ENCODE assay signal across 12 mouse cellular contexts in the genomic region with DNA sequence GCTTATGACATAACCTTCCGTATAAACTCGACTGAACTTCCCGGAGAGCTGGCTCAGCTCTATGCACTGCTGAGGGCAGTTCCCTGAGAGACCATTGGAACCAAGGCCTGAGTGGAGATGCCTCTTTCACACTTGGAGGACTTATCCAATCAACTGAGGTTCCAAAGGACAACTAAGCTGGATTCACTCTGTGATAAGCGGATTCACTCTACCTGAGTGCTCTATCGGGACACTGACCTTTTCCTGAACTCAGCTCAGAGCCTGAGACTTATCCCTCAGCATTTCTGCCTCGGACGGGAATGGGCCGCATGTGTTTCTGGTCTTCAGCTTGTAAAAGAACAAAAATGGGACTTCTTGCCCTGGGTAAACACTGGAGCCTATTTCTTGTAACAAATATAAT.
"Had no signal": no experiment of that assay in that cellular context is flagged by ENCODE, and none has a peak within 500 bp of the region (broad histone marks: within the 10 kb centered on the region; RNA-seq: fewer than 3 reads in every experiment).

No protein-coding gene starts in this region.

- DNase-seq: layer of hippocampus, postnatal 36 days; left cerebral cortex, postnatal 4 days; liver; liver, embryonic 13.5 days; liver, postnatal 0 days; lung, adult 18-20 months; lung, adult 2 months; lung, embryonic 14.5 days; lung, postnatal 14 days; lung, postnatal 36 days; lung, postnatal 4 days; midbrain, embryonic 14.5 days had no signal
